Mouse (Mus musculus): ENCODE measurements at regions not wholly inside any gene's neighbourhood (a gene's known extent, or its start where the extent isn't known, plus 50 kb on each side); places are given as distances from the start of the nearest gene placed in this dataset.

DNA sequence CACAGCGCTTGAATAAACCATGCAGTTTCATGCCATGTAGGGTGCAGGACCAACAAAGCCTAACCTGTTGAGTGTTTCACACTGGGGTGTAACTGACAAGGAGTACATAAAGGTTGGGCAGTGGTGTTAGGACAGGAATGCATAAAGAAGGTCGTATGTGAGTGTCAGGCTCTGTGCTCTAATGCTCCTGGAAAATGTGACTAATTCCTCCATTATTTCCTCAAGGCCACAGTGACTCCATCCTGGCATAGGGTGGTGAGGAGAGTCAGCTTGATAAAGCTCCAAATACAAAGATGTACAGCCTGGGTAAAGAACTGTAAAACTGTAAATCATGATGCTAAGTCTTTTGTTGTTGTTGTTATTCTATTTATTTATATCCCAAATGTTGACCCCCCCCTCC, 393.1 kb upstream of the Nrp1 start:
- TF ChIP-seq MAX (IDR thresholded peaks at IDR 0.05; ENCODE audit: low read depth) = no peak
- TF ChIP-seq TCF12 (IDR thresholded peaks at IDR 0.05; ENCODE audit: insufficient read depth, poor library complexity, severe bottlenecking) = no peak
- TF ChIP-seq POLR2AphosphoS2 (IDR thresholded peaks at IDR 0.05; ENCODE audit: insufficient read length, low read depth) = no peak
- TF ChIP-seq POLR2A (IDR thresholded peaks at IDR 0.05; ENCODE audit: insufficient read length, low read depth) = no peak
- TF ChIP-seq SRF (IDR thresholded peaks at IDR 0.05; ENCODE audit: control insufficient read depth, insufficient read length, low read depth) = no peak
- no peak for TF ChIP-seq USF1 (IDR thresholded peaks at IDR 0.05; ENCODE audit: low read depth)
- TF ChIP-seq CEBPB (IDR thresholded peaks at IDR 0.05; ENCODE audit: insufficient read depth, poor library complexity, severe bottlenecking) = no peak
- no peak for TF ChIP-seq TCF3 (IDR thresholded peaks at IDR 0.05; ENCODE audit: insufficient read length, low read depth)

Data from myocyte (in vitro differentiated cells).